Mouse (Mus musculus) forelimb bud, embryonic 11.5 days (tissue): ENCODE data around the gene Clec4f.
"Not testable (repeated sequence)": the region's sequence is repeated elsewhere in the genome, so short reads cannot be mapped to it uniquely, and the experiment has no call there.

Experiments
- DNase-seq: peaks from one replicate; pipeline ENCODE4 v3.0.0-alpha.2; 2012; ENCODE audit warnings: low read depth, low spot score

Gene Clec4f

DNA sequence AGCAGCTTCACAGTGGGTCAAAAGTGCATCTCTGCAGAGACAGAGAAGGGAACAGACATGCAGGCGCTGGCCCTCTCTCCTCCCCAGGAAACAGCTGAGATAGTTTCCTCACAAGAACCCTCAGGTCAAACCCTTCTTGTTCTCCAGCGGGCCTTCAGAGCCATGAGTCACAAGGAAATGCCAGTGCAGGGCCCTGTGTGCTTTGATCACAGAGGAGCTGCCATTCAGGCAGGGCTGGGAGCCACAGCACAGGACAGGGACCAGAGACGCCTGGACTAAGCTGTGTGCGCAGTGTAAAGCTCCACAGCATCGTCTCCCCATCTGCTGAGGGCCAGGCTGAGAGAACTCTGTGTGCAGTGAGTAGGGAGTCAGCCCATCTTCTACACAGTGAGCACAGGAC, 21.9 kb downstream of the Clec4f start:
- not testable (repeated sequence) for DNase-seq

DNA sequence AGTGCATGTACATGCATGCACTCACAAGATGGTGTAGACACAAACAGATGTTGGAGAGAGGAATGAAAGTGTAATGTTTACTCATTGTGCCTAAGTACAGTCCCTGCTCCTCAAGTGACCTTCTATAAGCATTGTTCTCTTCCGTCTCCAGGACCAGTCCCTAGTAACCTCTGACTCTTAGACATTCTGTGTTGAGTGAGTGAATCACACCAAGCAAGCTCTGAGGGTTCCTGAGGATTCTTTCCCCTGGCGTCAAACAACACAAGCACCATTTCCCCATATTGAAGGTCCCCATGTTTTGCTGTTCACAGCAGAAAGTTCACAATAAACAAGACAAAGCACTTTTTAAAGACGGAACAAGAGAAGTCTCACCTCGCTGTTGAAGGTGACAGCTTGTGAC, 24.2 kb downstream of the Clec4f start:
- no peak for DNase-seq

- no peak for DNase-seq
These were observed 29.2 kb downstream of the Clec4f start for GRCm38 (mm10) chr6:83626781-83627180.

DNA sequence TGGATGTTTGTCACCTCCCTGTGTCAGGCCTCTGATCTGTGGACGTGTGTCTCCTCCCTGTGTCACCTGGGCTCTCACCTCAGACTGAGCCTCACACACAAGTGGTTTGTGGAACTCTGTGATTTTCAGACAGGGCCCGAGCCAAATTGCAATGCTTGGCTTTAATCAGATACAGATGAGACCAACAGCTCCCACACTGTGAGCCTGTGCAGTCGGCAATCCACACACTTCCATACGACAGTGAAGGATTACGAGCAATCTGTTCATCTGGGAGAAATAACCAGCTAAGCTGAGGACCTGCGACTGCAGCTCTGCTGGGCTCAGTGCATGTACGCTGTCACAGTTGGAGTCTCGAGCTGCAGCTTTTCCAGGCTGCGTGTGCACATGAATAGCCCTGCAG, 36.0 kb downstream of the Clec4f start:
- DNase-seq, result no peak

GRCm38 (mm10) chr6:83617581-83618335, 38.2 kb downstream of the Clec4f start:
- no peak for DNase-seq

DNA sequence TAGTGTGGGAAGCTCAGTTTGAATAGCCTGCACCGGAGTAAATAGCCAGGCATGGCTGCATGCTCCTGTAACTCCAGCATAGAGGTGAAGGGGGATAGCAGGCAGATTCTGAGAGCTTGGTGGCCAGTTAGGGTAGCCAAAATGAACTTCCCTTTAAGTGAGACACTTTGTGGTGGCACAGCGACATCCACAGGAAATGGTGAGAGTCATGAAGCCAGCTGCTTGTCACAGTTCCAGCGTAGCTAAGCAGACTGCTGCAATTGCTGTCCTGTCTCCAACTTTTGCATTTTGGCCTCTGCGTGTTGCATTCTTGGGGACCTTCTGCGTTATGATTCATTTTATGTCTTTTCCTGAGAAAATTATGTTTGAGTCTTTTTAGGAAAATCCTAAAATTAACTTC, 39.5 kb downstream of the Clec4f start:
- no peak for DNase-seq

GRCm38 (mm10) chr6:83614469-83614868, 41.5 kb downstream of the Clec4f start:
- DNase-seq, result no peak

GRCm38 (mm10) chr6:83612976-83613375, 43.0 kb downstream of the Clec4f start:
- DNase-seq, result no peak

- DNase-seq, result no peak
These were observed 56.3 kb downstream of the Clec4f start for GRCm38 (mm10) chr6:83599636-83600174.

DNA sequence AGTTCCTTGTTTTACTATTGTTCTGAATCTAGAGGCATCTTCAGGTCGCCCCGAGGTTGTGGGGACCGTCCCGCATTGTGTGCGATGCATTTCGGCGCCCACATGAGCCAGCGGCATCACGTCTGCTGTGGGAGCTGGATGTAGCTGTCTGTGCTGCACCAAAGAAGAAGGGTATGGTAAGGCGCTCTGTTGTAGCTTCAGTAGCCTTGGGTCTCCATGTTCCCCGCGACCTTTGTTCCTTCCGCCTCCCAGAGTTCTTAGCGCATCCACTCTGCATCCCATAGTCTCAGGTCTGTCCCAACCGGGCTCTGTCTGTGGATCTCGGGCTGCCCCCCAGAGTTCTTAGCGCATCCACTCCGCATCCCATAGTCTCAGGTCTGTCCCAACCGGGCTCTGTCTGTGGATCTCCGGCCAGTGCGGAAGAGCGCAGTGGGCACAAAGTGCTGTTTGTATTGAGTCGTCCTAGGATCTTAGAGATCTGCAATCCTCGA, 56.9 kb downstream of the Clec4f start:
- no peak for DNase-seq

GRCm38 (mm10) chr6:83598646-83599045, 57.3 kb downstream of the Clec4f start:
- peak; percentile 26 for DNase-seq

- DNase-seq, result no peak
These were observed 58.0 kb downstream of the Clec4f start for GRCm38 (mm10) chr6:83597988-83598387.

DNA sequence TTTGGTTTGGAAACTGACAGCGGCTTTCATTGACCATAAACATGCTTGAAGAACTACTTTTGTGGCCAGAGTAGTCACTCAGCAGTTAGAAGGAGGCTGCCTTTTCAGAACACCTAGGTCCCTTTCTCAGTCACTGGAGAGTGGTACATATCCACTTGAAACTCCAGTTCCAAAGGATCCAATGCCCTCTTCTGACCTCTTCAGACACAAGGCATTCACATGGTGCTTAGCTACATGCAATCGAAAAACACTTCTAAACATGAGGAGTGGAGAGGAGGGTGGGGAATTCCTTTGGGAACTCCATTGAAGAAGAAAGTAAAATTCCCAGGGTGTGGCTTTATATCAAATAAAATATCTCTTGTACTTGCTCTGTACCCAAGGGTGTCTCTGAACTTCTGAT, 61.0 kb downstream of the Clec4f start:
- no peak for DNase-seq
